Mouse (Mus musculus) lung, adult 2 months (tissue): ENCODE results near the gene Nog. TPM values are rescaled to one million over a fixed set of nuclear protein-coding genes. Genes with fewer than 3 reads are reported as not detected.
A peak's percentile ranks its signal among the peaks of the same experiment; 100 is the strongest.

Experiments used
- DNase-seq: peaks from one replicate; pipeline ENCODE4 v3.0.0; 2022
- H3K4me1 ChIP-seq: fragments of 200-500 bp; 2 replicates; pipeline ENCODE4 v1.6.1; 2011; ENCODE audit warnings: low read length; ENCODE audit not compliant: control insufficient read depth, insufficient read depth
- H3K4me3 ChIP-seq: fragments of 200-500 bp; replicated peaks from 2 replicates; pipeline ENCODE3; 2011; ENCODE audit warnings: low read depth, mild to moderate bottlenecking, control low read depth, low read length; ENCODE audit errors: extremely low read depth
- CTCF ChIP-seq: fragments of 200-500 bp; IDR thresholded peaks from 2 replicates; pipeline ENCODE4 v1.5.1; 2011; ENCODE audit warnings: mild to moderate bottlenecking, low read length, control low read depth; ENCODE audit not compliant: insufficient read depth
- POLR2A ChIP-seq: fragments of 200-500 bp; IDR thresholded peaks from 2 replicates; pipeline ENCODE4 v1.6.1; 2011; ENCODE audit warnings: low read depth, mild to moderate bottlenecking, control low read depth, low read length, borderline replicate concordance; ENCODE audit errors: extremely low read depth
- WGBS: fragments of 180-500 bp; shearing (Covaris S2); methylation state at CpG from one replicate; pipeline ENCODE4 v1.1.7; 2018; 5-methylcytosine and 5-hydroxymethylcytosine counted together
- polyA plus RNA-seq: library from polyadenylated mRNA; depleted of rRNA; stranded (reverse); fragments of >200 nt; gene quantifications from 2 replicates; pipeline ENCODE4 v1.2.3, GENCODE M21; 2012

The Nog gene
- polyA plus RNA-seq, 1 experiment, result 0.71 TPM

- Histone ChIP-seq H3K4me1 (no peaks in the 10 kb centered on the region), H3K4me3 (no peak overlapping the region)
- DNase-seq, result no peak
- TF ChIP-seq CTCF (no peak), POLR2A (no peak)
- WGBS, result 74% methylated on average over 5 of the region's 5 CpGs
Measured at GRCm38 (mm10) chr11:89314374-89314773, 12.2 kb upstream of the Nog start.

- DNase-seq, result no peak
- WGBS, result 15% methylated on average over 3 of the region's 3 CpGs
- H3K4me1 ChIP-seq, result no peaks in the 10 kb centered on the region
- TF ChIP-seq POLR2A (no peak), CTCF (no peak)
- H3K4me3 ChIP-seq, result no peak overlapping the region
Measured at GRCm38 (mm10) chr11:89312378-89312777, 10.2 kb upstream of the Nog start.

- no peak overlapping the region for H3K4me3 ChIP-seq
- DNase-seq, result no peak
- WGBS, result 80% methylated on average over 11 of the region's 11 CpGs
- TF ChIP-seq CTCF (no peak), POLR2A (no peak)
- no peaks in the 10 kb centered on the region for H3K4me1 ChIP-seq
Measured at GRCm38 (mm10) chr11:89310217-89310616, 8.1 kb upstream of the Nog start.

GRCm38 (mm10) chr11:89303421-89303820 lies 1.3 kb upstream of the Nog start:
- Histone ChIP-seq H3K4me3 (peak overlapping the region; percentile 42), H3K4me1 (peaks cover 8% of the 10 kb centered on the region)
- DNase-seq, result peak; percentile 79
- TF ChIP-seq CTCF, result peak; percentile 89
- no peak for TF ChIP-seq POLR2A
- under 1% methylated on average over 16 of the region's 16 CpGs for WGBS

- DNase-seq, result peak; percentile 13
- Histone ChIP-seq H3K4me1 (peaks cover 10% of the 10 kb centered on the region), H3K4me3 (peak overlapping the region; percentile 19)
- no peak for TF ChIP-seq CTCF
- no peak for TF ChIP-seq POLR2A
- 2% methylated on average over 21 of the region's 29 CpGs for WGBS
Measured at GRCm38 (mm10) chr11:89302816-89303180, 666 bp upstream of the Nog start.

GRCm38 (mm10) chr11:89301331-89302055 lies 639 bp downstream of the Nog start:
- Histone ChIP-seq H3K4me1 (peaks cover 10% of the 10 kb centered on the region), H3K4me3 (peak overlapping the region; percentile 19)
- DNase-seq, result peak; percentile 6
- TF ChIP-seq CTCF (no peak), POLR2A (no peak)
- WGBS, result 2% methylated on average over 53 of the region's 53 CpGs

GRCm38 (mm10) chr11:89299784-89300775 lies 2.1 kb downstream of the Nog start:
- Histone ChIP-seq H3K4me1 (peaks cover 10% of the 10 kb centered on the region), H3K4me3 (no peak overlapping the region)
- 3% methylated on average over 26 of the region's 26 CpGs for WGBS
- no peak for DNase-seq
- no peak for TF ChIP-seq POLR2A
- TF ChIP-seq CTCF, result no peak

- Histone ChIP-seq H3K4me1 (peaks cover 10% of the 10 kb centered on the region), H3K4me3 (no peak overlapping the region)
- TF ChIP-seq CTCF (no peak), POLR2A (no peak)
- WGBS, result 3% methylated on average over 34 of the region's 36 CpGs
- DNase-seq, result peak; percentile 5
Measured at GRCm38 (mm10) chr11:89299116-89299783, 2.9 kb downstream of the Nog start.

GRCm38 (mm10) chr11:89298285-89299010 lies 3.7 kb downstream of the Nog start:
- peaks cover 10% of the 10 kb centered on the region for H3K4me1 ChIP-seq
- H3K4me3 ChIP-seq, result peak overlapping the region; percentile 24
- TF ChIP-seq CTCF, result 0 out of 2 replicates have a peak, but pooled peaks have one; percentile 5
- TF ChIP-seq POLR2A, result no peak
- 2% methylated on average over 47 of the region's 51 CpGs for WGBS
- DNase-seq, result no peak
